Mouse (Mus musculus): ENCODE measurements around the gene Srsf10.

- no peak for TF ChIP-seq TAL1 (conservative IDR thresholded peaks at IDR 0.05; ENCODE audit: low read depth, low read length)
- TF ChIP-seq GATA1 (IDR thresholded peaks at IDR 0.05; ENCODE audit: borderline replicate concordance, low read length), result no peak
- no peak for TF ChIP-seq CTCF (IDR thresholded peaks at IDR 0.05; ENCODE audit: low read depth, low read length)
Observed at GRCm38 (mm10) chr4:135884531-135884930, 29.0 kb downstream of the Srsf10 start.
